Mouse (Mus musculus) heart, adult 2 months (tissue): ENCODE measurements at regions not wholly inside any gene's neighbourhood (a gene's known extent, or its start where the extent isn't known, plus 50 kb on each side); places are given as distances from the start of the nearest gene placed in this dataset.

Experiments
- CTCF ChIP-seq: fragments of 200-600 bp; IDR thresholded peaks from 2 replicates; pipeline ENCODE4 v1.8.1; 2022; ENCODE audit warnings: antibody characterized with exemption, mild to moderate bottlenecking, moderate library complexity
- EP300 ChIP-seq: fragments of 200-500 bp; IDR thresholded peaks from 2 replicates; pipeline ENCODE4 v1.6.1; 2011; ENCODE audit warnings: low read depth, low read length, control low read depth; ENCODE audit not compliant: insufficient read depth
- POLR2A ChIP-seq: fragments of 200-500 bp; IDR thresholded peaks from 2 replicates; pipeline ENCODE4 v1.6.1; 2011; ENCODE audit warnings: mild to moderate bottlenecking, low read depth, low read length, control low read depth; ENCODE audit not compliant: insufficient read depth

GRCm38 (mm10) chr8:8440903-8441302, 220.1 kb downstream of the Efnb2 start:
- no peak for TF ChIP-seq CTCF
- no peak for TF ChIP-seq EP300
- TF ChIP-seq POLR2A: no peak
